Mouse (Mus musculus) kidney, adult 2 months (tissue): Measurements from ENCODE around the gene Svop.

Experiments
- CTCF ChIP-seq: fragments of 200-500 bp; conservative IDR thresholded peaks from 2 replicates; pipeline ENCODE4 v1.5.1; 2011; ENCODE audit warnings: low read depth, mild to moderate bottlenecking, control low read depth, low read length, moderate library complexity, mixed read lengths; ENCODE audit not compliant: insufficient read depth, insufficient read length
- POLR2A ChIP-seq: fragments of 200-500 bp; IDR thresholded peaks from one replicate; pipeline ENCODE4 v1.6.1; 2011; ENCODE audit warnings: low read depth, low read length, control low read depth

- TF ChIP-seq CTCF (no peak), POLR2A (no peak)
These were observed at the start of gene Svop for GRCm38 (mm10) chr5:114091057-114091807.
